Mouse (Mus musculus) adrenal gland, adult 18-20 months (tissue): ENCODE results near the gene Svop. TPM values are rescaled to one million over a fixed set of nuclear protein-coding genes. Genes with fewer than 3 reads are reported as not detected.

Source experiments
- DNase-seq, 2 experiments: peaks; one replicate each; pipeline ENCODE4 v3.0.0; 2021 to 2022; ENCODE audit warnings: low spot score in 2 of 2
- total RNA-seq, 2 experiments: library from RNA; stranded (reverse); gene quantifications; 1 replicate in 1 of 2; 2 replicates in 1 of 2; pipeline ENCODE4 v1.2.3; 2021

The Svop gene
- total RNA-seq, 2 experiments from 2014 or later, result 2.9 TPM

DNA sequence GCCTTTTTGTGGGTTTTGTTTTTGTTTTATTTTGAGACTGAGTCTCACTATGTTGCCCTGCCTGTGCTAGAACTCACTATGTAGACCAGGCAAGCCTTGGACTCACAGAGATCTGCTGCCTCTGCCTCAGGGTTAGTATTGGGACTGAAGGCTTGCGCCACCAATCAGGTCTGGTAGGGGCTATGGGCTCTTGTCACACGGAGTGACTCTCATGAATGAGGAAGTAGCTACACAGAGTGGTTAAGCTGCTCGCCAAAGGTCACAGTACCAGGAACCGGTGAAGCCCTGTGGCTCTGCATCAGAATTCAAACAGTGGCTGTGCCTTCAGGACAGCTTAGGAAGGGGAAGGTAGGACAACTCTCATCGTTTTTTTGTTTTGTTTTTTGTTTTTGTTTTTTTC, 92.0 kb downstream of the Svop start:
- DNase-seq, result no peak

GRCm38 (mm10) chr5:113996458-113996857, 94.9 kb downstream of the Svop start:
- no peak for DNase-seq

GRCm38 (mm10) chr5:113993487-113994465, 97.6 kb downstream of the Svop start, which contains the start of gene Ssh1:
TSS of gene Ssh1 (minus strand) at chr5:113993894.
- peak; percentile 95 for DNase-seq

DNA sequence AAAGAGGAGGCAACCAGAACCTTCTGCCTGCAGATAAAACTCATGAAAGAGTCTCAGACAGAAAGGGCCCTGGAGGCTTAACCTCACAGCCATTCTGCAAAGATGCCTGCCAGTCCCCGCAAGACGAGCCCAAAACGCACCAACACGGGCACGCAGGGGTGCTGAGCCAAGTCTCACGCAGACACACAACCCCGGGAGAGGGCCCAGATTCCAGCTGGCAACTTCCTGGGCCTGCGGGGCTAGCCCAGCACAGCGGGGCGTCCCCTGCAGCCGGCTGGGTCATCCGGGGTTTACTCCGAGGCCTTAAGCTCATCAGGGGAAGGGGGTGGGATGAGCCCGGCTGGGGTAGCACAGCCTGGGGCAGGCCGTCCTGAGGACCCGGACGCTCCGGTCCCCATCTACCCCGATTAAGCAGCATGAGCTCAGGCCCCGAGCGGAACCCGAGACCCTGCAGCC, 98.3 kb downstream of the Svop start:
- DNase-seq, result peak; percentile 40 to 52

GRCm38 (mm10) chr5:113992339-113992831, 99.0 kb downstream of the Svop start:
- DNase-seq, result no peak

- no peak for DNase-seq
Observed at GRCm38 (mm10) chr5:113991141-113991540, 100.2 kb downstream of the Svop start.

GRCm38 (mm10) chr5:113990593-113990992, 100.8 kb downstream of the Svop start:
- no peak for DNase-seq

DNA sequence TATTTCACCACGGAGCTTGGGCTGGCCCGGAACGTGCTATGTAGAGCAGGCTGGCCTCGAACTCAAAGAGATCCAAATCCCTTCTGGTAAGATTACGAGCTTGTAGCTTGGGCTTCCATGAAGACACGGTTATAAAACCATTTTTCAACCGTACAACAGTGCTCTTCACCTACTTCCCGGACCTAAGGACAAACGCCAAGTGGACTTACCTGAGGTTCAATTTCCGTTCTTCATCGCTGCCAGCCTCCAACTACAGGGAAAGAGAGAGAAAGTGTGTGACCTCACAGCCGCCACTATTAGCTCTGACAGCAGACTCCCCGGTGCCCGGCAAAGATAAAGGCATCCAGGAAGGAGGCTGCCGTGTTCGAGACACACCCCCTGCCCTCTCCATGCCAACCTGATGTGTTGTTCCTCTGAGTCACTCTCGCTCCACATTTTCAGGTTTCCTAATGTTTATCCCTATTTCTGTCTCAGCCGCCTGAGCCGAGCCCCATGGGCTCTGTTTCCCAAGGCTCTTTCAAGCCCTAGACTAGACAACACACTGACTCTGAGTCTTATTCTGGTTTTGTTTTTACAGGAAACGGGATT, 101.8 kb downstream of the Svop start:
- no peak for DNase-seq

- no peak for DNase-seq
Observed at GRCm38 (mm10) chr5:113986182-113986961, 105.0 kb downstream of the Svop start.

GRCm38 (mm10) chr5:113985737-113986136, 105.6 kb downstream of the Svop start:
- no peak for DNase-seq

GRCm38 (mm10) chr5:113984025-113984740, 107.2 kb downstream of the Svop start:
- no peak for DNase-seq

DNA sequence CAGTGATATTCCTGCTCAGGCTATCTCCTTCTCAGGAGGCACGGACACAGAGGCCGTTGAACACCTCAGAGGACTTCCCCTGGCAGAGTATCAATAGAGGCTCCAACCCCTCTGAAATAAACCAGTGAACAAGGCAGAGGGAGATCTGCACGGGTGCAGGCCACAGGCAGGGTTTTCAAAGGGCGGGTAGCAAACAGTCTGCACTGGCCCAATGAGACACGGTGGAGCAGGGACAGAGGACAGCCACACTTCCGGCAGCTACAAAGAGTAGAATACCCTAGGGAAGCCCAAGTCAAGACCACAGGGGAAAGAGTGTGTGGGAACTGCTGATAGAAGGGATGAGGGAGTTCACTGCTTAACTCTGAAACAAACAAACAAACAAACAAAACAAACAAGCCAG, 107.8 kb downstream of the Svop start:
- DNase-seq, result no peak

GRCm38 (mm10) chr5:113981843-113982242, 109.5 kb downstream of the Svop start:
- DNase-seq, result no peak

DNA sequence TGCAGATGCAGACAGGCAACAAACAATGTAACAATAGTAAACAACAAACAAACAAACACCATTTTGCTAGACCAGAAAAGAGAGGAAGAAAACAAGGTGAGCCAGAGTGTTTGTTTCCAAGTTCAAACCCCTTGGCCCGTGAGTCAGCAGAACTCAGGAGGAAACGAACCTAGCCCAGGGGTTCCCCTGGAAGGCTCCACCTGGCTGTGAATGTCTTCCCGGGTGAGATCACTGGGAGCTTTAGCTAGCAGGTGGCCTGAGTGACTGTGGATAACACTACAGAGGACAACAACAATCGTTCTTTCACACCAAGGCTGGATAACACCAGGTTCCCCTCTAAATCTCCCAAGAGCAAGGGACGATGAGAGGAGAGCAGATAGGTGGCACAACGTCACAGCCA, 110.2 kb downstream of the Svop start:
- no peak for DNase-seq

DNA sequence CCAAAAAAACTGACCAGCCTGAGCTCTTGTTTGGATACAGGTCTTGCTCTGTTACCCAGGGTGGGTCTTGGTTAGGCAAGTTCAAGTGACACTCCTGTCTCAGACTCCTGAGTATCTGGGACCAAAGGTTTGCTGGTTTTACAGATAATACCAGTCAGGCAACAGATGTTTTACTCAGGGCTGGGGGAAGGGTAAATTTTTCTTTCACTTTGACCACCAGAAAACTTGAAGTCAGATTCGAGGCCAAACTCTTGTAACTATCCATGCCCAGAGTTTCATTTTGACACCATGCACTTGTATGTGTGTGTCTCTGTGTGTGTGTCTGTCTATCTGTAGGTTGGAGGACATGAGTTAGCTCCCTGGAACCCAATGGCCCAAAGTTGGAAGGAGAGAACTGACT, 110.9 kb downstream of the Svop start:
- DNase-seq, result no peak

GRCm38 (mm10) chr5:113977309-113977708, 114.1 kb downstream of the Svop start:
- DNase-seq, result no peak
